Mouse (Mus musculus): ENCODE measurements around the gene Gmnc.
A peak's percentile ranks its signal among the peaks of the same experiment; 100 is the strongest.

Gene Gmnc

GRCm38 (mm10) chr16:26991477-26992300 is at the start of gene Gmnc:
Gene Gmnc (minus strand): TSS chr16:26991652.
- DNase-seq (ENCODE audit: low spot score), result no peak

- no peak for DNase-seq (ENCODE audit: low spot score)
Measured at GRCm38 (mm10) chr16:27027281-27027680, 35.8 kb upstream of the Gmnc start.

- no peak for DNase-seq (ENCODE audit: low spot score)
Measured at GRCm38 (mm10) chr16:27026226-27026625, 34.8 kb upstream of the Gmnc start.

GRCm38 (mm10) chr16:27022746-27023145 is 31.3 kb upstream of the Gmnc start:
- DNase-seq (ENCODE audit: low spot score), result no peak

- no peak for DNase-seq (ENCODE audit: low spot score)
Measured at GRCm38 (mm10) chr16:27017309-27017708, 25.9 kb upstream of the Gmnc start.

GRCm38 (mm10) chr16:27002714-27003113 is 11.3 kb upstream of the Gmnc start:
- DNase-seq (ENCODE audit: low spot score), result no peak

- no peak for DNase-seq (ENCODE audit: low spot score)
Measured at GRCm38 (mm10) chr16:26999563-26999962, 8.1 kb upstream of the Gmnc start.

GRCm38 (mm10) chr16:26989415-26990315 is 1.8 kb downstream of the Gmnc start:
- no peak for DNase-seq (ENCODE audit: low spot score)

GRCm38 (mm10) chr16:26988188-26988587 is 3.3 kb downstream of the Gmnc start:
- no peak for DNase-seq (ENCODE audit: low spot score)

- no peak for DNase-seq (ENCODE audit: low spot score)
Measured at GRCm38 (mm10) chr16:26985796-26986195, 5.7 kb downstream of the Gmnc start.

GRCm38 (mm10) chr16:26982112-26982511 is 9.3 kb downstream of the Gmnc start:
- no peak for DNase-seq (ENCODE audit: low spot score)

GRCm38 (mm10) chr16:26967967-26968366 is 23.5 kb downstream of the Gmnc start:
- no peak for DNase-seq (ENCODE audit: low spot score)

- DNase-seq (ENCODE audit: low spot score), result no peak
Measured at GRCm38 (mm10) chr16:26966830-26967229, 24.6 kb downstream of the Gmnc start.

- DNase-seq (ENCODE audit: low spot score), result no peak
Measured at GRCm38 (mm10) chr16:26961971-26962370, 29.5 kb downstream of the Gmnc start.

GRCm38 (mm10) chr16:26951601-26952000 is 39.9 kb downstream of the Gmnc start:
- no peak for DNase-seq (ENCODE audit: low spot score)

- no peak for DNase-seq (ENCODE audit: low spot score)
Measured at GRCm38 (mm10) chr16:26950209-26950608, 41.2 kb downstream of the Gmnc start.

- DNase-seq (ENCODE audit: low spot score), result peak; percentile 0
Measured at GRCm38 (mm10) chr16:26903968-26904367, 87.5 kb downstream of the Gmnc start.

GRCm38 (mm10) chr16:26901471-26901870 is 90.0 kb downstream of the Gmnc start:
- no peak for DNase-seq (ENCODE audit: low spot score)

- no peak for DNase-seq (ENCODE audit: low spot score)
Measured at GRCm38 (mm10) chr16:26886337-26886736, 105.1 kb downstream of the Gmnc start.

GRCm38 (mm10) chr16:26876885-26877284 is 114.6 kb downstream of the Gmnc start:
- DNase-seq (ENCODE audit: low spot score), result no peak

Measured in left cerebral cortex, adult 11 months (tissue).